Mouse (Mus musculus) small intestine, adult 2 months (tissue): Measurements from ENCODE around the gene Pitpnc1. TPM values are rescaled to one million over a fixed set of nuclear protein-coding genes. Genes with fewer than 3 reads are reported as not detected.

Experiments used
- H3K27ac ChIP-seq: fragments of 200-500 bp; 2 replicates; pipeline ENCODE4 v1.5.1; 2012; ENCODE audit warnings: low read depth, low read length, control low read depth, inconsistent platforms; ENCODE audit not compliant: insufficient read depth
- H3K27me3 ChIP-seq: fragments of 200-500 bp; 2 replicates; pipeline ENCODE4 v1.6.1; 2012; ENCODE audit warnings: mild to moderate bottlenecking, moderate library complexity, low read length, inconsistent platforms; ENCODE audit not compliant: control insufficient read depth, insufficient read depth
- H3K36me3 ChIP-seq: fragments of 200-500 bp; 2 replicates; pipeline ENCODE4 v1.6.1; 2012; ENCODE audit warnings: mild to moderate bottlenecking, low read length, control low read depth, inconsistent platforms; ENCODE audit not compliant: control insufficient read depth, insufficient read depth
- H3K4me1 ChIP-seq: fragments of 200-500 bp; 2 replicates; pipeline ENCODE4 v1.6.1; 2012; ENCODE audit warnings: low read length, inconsistent platforms, mixed read lengths; ENCODE audit not compliant: control insufficient read depth, insufficient read depth, insufficient read length
- H3K4me3 ChIP-seq: fragments of 200-500 bp; 2 replicates; pipeline ENCODE4 v1.5.1; 2012; ENCODE audit warnings: low read depth, mild to moderate bottlenecking, control low read depth, inconsistent platforms, low read length, moderate library complexity
- CTCF ChIP-seq: fragments of 200-500 bp; IDR thresholded peaks from 2 replicates; pipeline ENCODE4 v1.5.1; 2012; ENCODE audit warnings: low read depth, mild to moderate bottlenecking, control low read depth, inconsistent platforms, low read length, moderate library complexity, mixed read lengths; ENCODE audit not compliant: insufficient replicate concordance, insufficient read length; ENCODE audit errors: extremely low read depth
- POLR2A ChIP-seq: fragments of 200-500 bp; IDR thresholded peaks from 2 replicates; pipeline ENCODE4 v1.6.1; 2012; ENCODE audit warnings: low read depth, mild to moderate bottlenecking, control low read depth, inconsistent platforms, low read length, moderate library complexity
- WGBS: fragments of 180-500 bp; shearing (Covaris S2); methylation state at CpG from one replicate; pipeline ENCODE4 v1.1.7; 2018; 5-methylcytosine and 5-hydroxymethylcytosine counted together
- polyA plus RNA-seq: library from polyadenylated mRNA; depleted of rRNA; stranded (reverse); fragments of >200 nt; gene quantifications from 2 replicates; pipeline ENCODE4 v1.2.3, GENCODE M21; 2012

The Pitpnc1 gene
- polyA plus RNA-seq, 1 experiment: 1.5 TPM

- Histone ChIP-seq H3K4me1 (no peaks in the 10 kb centered on the region), H3K4me3 (no peak overlapping the region), H3K27ac (no peak overlapping the region), H3K36me3 (no peaks in the 10 kb centered on the region), H3K27me3 (no peaks in the 10 kb centered on the region)
- no peak for TF ChIP-seq CTCF
- no peak for TF ChIP-seq POLR2A
- WGBS: 70% methylated on average over 20 of the region's 20 CpGs
Measured at GRCm38 (mm10) chr11:107264889-107265615, 205.4 kb downstream of the Pitpnc1 start.

DNA sequence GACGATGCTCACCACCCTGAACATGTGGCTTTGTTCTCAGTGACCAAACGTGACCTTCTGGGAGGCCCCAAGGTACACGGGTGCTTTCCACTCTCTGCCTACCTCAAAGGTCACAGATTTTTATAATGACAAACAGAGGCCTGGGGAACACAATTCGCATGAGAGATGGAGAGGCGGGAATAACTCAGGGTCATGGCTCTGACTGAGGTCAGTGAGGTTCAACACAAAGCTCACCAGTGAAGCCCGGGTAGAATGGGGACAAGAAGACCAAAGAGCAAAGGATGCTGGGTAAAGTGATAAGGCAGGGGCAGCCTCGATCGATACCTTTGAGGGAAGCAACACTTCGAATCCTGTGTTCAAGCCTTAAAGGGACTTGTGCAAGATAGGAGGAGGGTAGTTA is 206.7 kb downstream of the Pitpnc1 start:
- Histone ChIP-seq H3K27ac (no peak overlapping the region), H3K27me3 (no peaks in the 10 kb centered on the region), H3K4me1 (no peaks in the 10 kb centered on the region), H3K4me3 (no peak overlapping the region), H3K36me3 (no peaks in the 10 kb centered on the region)
- WGBS: 54% methylated on average over 9 of the region's 9 CpGs
- TF ChIP-seq POLR2A (no peak), CTCF (no peak)

DNA sequence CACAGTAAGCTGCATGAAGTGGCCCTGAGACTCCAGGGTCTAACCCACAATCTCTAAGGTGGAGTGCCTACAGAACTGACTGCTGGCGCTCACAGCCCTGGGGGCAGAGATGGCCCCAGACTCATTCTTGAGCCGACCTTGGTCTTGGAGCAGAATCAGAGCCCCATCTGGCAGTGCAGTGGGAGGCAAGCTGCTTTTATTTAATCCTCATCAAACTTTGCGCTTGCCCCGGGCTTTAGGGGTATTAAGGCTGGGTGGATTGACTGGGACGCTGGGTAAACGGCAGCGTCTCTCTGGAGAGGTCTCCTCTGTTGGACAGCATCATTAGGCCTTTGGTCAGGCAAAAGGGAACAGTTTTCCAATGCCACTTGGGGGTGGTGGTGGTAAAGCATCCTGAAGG is 211.1 kb downstream of the Pitpnc1 start:
- 82% methylated on average over 7 of the region's 7 CpGs for WGBS
- no peaks in the 10 kb centered on the region for H3K36me3 ChIP-seq
- no peaks in the 10 kb centered on the region for H3K4me1 ChIP-seq
- TF ChIP-seq POLR2A (no peak), CTCF (no peak)
- no peak overlapping the region for H3K4me3 ChIP-seq
- no peak overlapping the region for H3K27ac ChIP-seq
- H3K27me3 ChIP-seq: no peaks in the 10 kb centered on the region

- H3K27me3 ChIP-seq: no peaks in the 10 kb centered on the region
- TF ChIP-seq POLR2A: no peak
- TF ChIP-seq CTCF: peak; percentile 25; the same call in 1 of the 2 replicates
- no peaks in the 10 kb centered on the region for H3K4me1 ChIP-seq
- no peaks in the 10 kb centered on the region for H3K36me3 ChIP-seq
- no peak overlapping the region for H3K4me3 ChIP-seq
- no peak overlapping the region for H3K27ac ChIP-seq
- 63% methylated on average over 11 of the region's 11 CpGs for WGBS
Measured at GRCm38 (mm10) chr11:107255185-107255584, 215.3 kb downstream of the Pitpnc1 start.

- TF ChIP-seq CTCF (no peak), POLR2A (no peak)
- Histone ChIP-seq H3K27me3 (no peaks in the 10 kb centered on the region), H3K36me3 (no peaks in the 10 kb centered on the region), H3K4me3 (no peak overlapping the region), H3K4me1 (no peaks in the 10 kb centered on the region), H3K27ac (no peak overlapping the region)
- 87% methylated on average over 7 of the region's 7 CpGs for WGBS
Measured at GRCm38 (mm10) chr11:107254181-107254580, 216.3 kb downstream of the Pitpnc1 start.

DNA sequence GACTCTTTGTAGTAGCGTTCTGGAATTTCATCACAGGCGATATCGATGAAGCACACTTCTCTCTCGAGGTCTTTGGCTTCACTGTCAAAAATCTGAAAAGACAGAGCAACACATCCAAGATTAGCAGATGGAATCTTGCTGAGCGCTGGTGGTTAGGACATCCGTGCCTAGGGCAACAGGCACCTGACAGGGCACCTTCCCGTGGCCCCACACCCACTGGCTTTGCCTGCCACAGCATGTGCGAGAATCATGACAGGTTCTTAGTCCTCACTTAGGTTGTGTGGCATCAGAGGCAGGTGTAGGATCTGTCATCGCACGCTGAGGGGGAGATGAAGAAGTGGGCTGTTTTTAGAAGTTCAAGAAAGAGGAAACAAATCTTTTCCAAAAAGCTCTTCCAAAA is 218.5 kb downstream of the Pitpnc1 start:
- Histone ChIP-seq H3K27ac (no peak overlapping the region), H3K4me3 (no peak overlapping the region), H3K27me3 (no peaks in the 10 kb centered on the region), H3K4me1 (no peaks in the 10 kb centered on the region), H3K36me3 (no peaks in the 10 kb centered on the region)
- TF ChIP-seq POLR2A (no peak), CTCF (no peak)
- WGBS: 86% methylated on average over 10 of the region's 10 CpGs

GRCm38 (mm10) chr11:107251460-107251859 is 219.0 kb downstream of the Pitpnc1 start:
- H3K27me3 ChIP-seq: no peaks in the 10 kb centered on the region
- TF ChIP-seq POLR2A (no peak), CTCF (peak; percentile 20; the same call in 1 of the 2 replicates)
- no peaks in the 10 kb centered on the region for H3K36me3 ChIP-seq
- no peak overlapping the region for H3K27ac ChIP-seq
- H3K4me3 ChIP-seq: no peak overlapping the region
- H3K4me1 ChIP-seq: no peaks in the 10 kb centered on the region
- WGBS: 90% methylated on average over 7 of the region's 7 CpGs
